Mouse (Mus musculus): Measurements from ENCODE around the gene H60c. TPM values are rescaled to one million over a fixed set of nuclear protein-coding genes. Genes with fewer than 3 reads are reported as not detected.

H60c gene
- polyA plus RNA-seq, 1 experiment from 2014 or later = not detected

DNA sequence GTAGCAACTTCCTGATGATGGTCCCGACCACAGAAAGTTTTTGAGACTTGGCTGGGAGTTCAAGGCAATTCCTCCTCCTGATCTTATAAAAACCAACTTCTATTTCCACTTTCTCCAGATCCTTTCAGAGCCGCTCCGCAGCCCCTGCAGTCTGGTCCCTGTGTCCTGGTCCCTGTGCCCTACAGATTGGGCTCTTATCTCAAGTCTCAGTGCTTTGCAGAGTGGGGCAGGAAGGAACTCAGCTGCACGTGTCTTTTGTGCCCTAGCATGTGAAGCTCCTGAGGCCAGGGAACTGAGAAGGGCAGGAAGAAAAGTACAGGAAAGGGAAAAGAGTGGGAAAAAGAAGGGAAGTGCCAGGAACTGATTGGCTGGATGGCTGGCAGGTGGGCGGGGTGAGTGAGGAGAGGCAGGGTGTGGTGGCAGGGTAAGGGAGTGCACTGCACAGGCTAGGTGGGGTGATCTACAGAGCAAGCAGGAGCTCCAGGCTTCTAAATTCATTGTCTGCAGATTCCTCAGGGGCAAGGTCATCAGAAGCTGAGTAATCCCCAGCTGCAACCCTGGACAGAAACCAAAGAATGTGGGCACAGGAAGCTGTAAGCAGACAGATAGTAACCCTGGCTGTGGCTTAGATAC is 30.8 kb downstream of the H60c start:
- no peaks in the 10 kb centered on the region for H3K27me3 ChIP-seq
- no peaks in the 10 kb centered on the region for H3K4me1 ChIP-seq
- no peak overlapping the region for H3K4me2 ChIP-seq
- 62% methylated on average over 5 of the region's 5 CpGs for WGBS
- no peak overlapping the region for H3K9ac ChIP-seq
- H3K27ac ChIP-seq = no peak overlapping the region
- ATAC-seq = no peak
- H3K36me3 ChIP-seq (ENCODE audit: poor library complexity, severe bottlenecking) = no peaks in the 10 kb centered on the region
- H3K9me3 ChIP-seq (replicated peaks) = peaks cover 7% of the 10 kb centered on the region; the same call in 1 of the 2 replicates
- no peak overlapping the region for H3K4me3 ChIP-seq

DNA sequence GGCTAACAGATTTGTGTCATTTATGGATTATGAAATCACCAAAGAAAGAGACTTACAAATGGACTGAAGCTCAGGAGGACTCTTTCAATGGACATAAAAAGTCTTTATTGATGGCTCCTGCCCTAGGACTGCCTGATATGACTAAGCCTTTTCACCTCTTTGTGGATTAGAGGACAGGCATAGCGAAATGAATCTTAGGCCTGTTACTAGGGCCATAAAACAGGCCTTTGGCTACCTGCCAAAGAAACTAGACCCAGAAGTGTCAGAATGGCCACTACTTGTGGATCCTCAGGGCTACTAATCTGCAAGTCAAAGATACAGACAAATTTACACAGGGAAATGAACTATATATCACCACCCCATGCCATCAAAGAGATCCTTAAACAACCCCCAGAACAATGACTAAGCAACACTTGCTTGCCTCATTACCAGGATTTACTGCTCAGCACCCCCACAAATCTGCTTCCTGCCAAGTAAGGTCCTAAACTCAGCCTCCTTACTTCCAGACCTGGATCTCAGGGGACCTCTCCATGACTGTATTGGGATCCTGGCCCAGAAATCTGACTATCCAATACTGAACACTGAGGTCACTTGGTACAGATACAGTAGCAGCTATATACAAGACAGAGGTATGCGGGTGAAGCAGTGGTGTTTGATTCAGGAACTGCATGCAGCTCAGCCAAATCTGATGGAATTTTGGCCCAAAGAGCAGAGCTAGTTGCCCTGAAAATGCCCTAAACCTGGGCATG is 39.0 kb downstream of the H60c start:
- Histone ChIP-seq H3K4me2 (no peak overlapping the region), H3K27ac (no peak overlapping the region), H3K4me3 (no peak overlapping the region), H3K4me1 (no peaks in the 10 kb centered on the region), H3K9ac (no peak overlapping the region), H3K36me3 (ENCODE audit: poor library complexity, severe bottlenecking) (no peaks in the 10 kb centered on the region), H3K27me3 (no peaks in the 10 kb centered on the region), H3K9me3 (replicated peaks) (peaks cover 6% of the 10 kb centered on the region)
- WGBS = 68% methylated on average over 2 of the region's 2 CpGs
- no peak for ATAC-seq

Other genes starting within 250 kb of the H60c start
- 22.2 and 26.1 TPM in 2 replicates for gene Ppp1r14c, start 98.3 kb upstream of the H60c start, polyA plus RNA-seq (2015; fragmentation: Nextera tagmentation; extraction: Ambion mirVana)